Mouse (Mus musculus) MEL (cell line): ENCODE data around the gene Mdfic. TPM values are rescaled to one million over a fixed set of nuclear protein-coding genes. Genes with fewer than 3 reads are reported as not detected.
A peak's percentile ranks its signal among the peaks of the same experiment; 100 is the strongest.

Experiments used
- DNase-seq: peaks from one replicate; pipeline ENCODE4 v3.0.0; 2011; ENCODE audit warnings: low read depth, low spot score
- H3K27ac ChIP-seq: 2 replicates; pipeline ENCODE4 v1.5.1; 2012; ENCODE audit warnings: low read depth, mild to moderate bottlenecking, control low read depth, low read length, moderate library complexity; ENCODE audit not compliant: control insufficient read depth
- H3K27me3 ChIP-seq, 2 experiments: fragments of 150-350 bp in 1 of 2; sonication (generic) in 1 of 2; 2 replicates each; pipeline ENCODE4 v1.6.1; 2012; ENCODE audit warnings: low read length in 2 of 2, mild to moderate bottlenecking in 2 of 2, improper control_type of control experiment in 1 of 2, moderate library complexity in 1 of 2; ENCODE audit not compliant: insufficient read depth in 2 of 2, control insufficient read depth in 1 of 2
- H3K36me3 ChIP-seq, 2 experiments: 2 replicates each; pipeline ENCODE4 v1.6.1; 2012 to 2014; ENCODE audit warnings: low read length in 2 of 2, improper control_type of control experiment in 1 of 2, inconsistent platforms in 1 of 2, mild to moderate bottlenecking in 1 of 2; ENCODE audit not compliant: insufficient read depth in 2 of 2, control insufficient read depth in 1 of 2
- H3K4me1 ChIP-seq, 2 experiments: fragments of 150-350 bp in 1 of 2; sonication (generic) in 1 of 2; 2 replicates each; pipeline ENCODE4 v1.6.1; 2012; ENCODE audit warnings: low read length in 2 of 2, improper control_type of control experiment in 1 of 2, mild to moderate bottlenecking in 1 of 2; ENCODE audit not compliant: insufficient read depth in 2 of 2, control insufficient read depth in 1 of 2
- H3K4me3 ChIP-seq, 2 experiments: fragments of 150-350 bp in 1 of 2; sonication (generic) in 1 of 2; 2 replicates each; pipeline ENCODE4 v1.5.1; 2012; ENCODE audit warnings: low read depth in 2 of 2, low read length in 2 of 2, mild to moderate bottlenecking in 2 of 2, moderate library complexity in 2 of 2, control low read depth in 1 of 2, improper control_type of control experiment in 1 of 2; ENCODE audit not compliant: control insufficient read depth in 1 of 2, insufficient read depth in 1 of 2
- H3K79me2 ChIP-seq: 2 replicates; pipeline ENCODE4 v1.6.1; 2012; ENCODE audit warnings: mild to moderate bottlenecking, low read length, moderate library complexity; ENCODE audit not compliant: control insufficient read depth, poor library complexity, insufficient read depth
- H3K9ac ChIP-seq: 2 replicates; pipeline ENCODE4 v1.6.1; 2012; ENCODE audit warnings: low read depth, mild to moderate bottlenecking, control low read depth, low read length, moderate library complexity; ENCODE audit not compliant: control insufficient read depth, poor library complexity, severe bottlenecking
- H3K9me3 ChIP-seq: fragments of 150-350 bp; sonication (generic); replicated peaks from 2 replicates; pipeline ENCODE4 v1.6.1; 2012; ENCODE audit warnings: mild to moderate bottlenecking, low read length, improper control_type of control experiment, moderate library complexity; ENCODE audit not compliant: insufficient read depth
- CHD1 ChIP-seq: IDR thresholded peaks from 2 replicates; pipeline ENCODE4 v1.6.1; 2012; ENCODE audit warnings: low read depth, mild to moderate bottlenecking, inconsistent platforms, low read length, improper control_type of control experiment
- CTCF ChIP-seq, 3 experiments: IDR thresholded peaks in 2 of 3; conservative IDR thresholded peaks in 1 of 3; 2 replicates each; pipeline ENCODE4 v1.5.1; 2011 to 2012; ENCODE audit warnings: low read length in 3 of 3, low read depth in 2 of 3, mild to moderate bottlenecking in 2 of 3, improper control_type of control experiment in 1 of 3, inconsistent platforms in 1 of 3, mixed read lengths in 1 of 3, moderate library complexity in 1 of 3; ENCODE audit not compliant: control insufficient read depth in 1 of 3, insufficient read depth in 1 of 3, poor library complexity in 1 of 3, severe bottlenecking in 1 of 3
- E2F4 ChIP-seq: IDR thresholded peaks from 2 replicates; pipeline ENCODE4 v1.6.1; 2011; ENCODE audit warnings: low read depth, low read length, improper control_type of control experiment, borderline replicate concordance
- ELF1 ChIP-seq: IDR thresholded peaks from 2 replicates; pipeline ENCODE4 v1.6.1; 2014; ENCODE audit warnings: low read depth, mild to moderate bottlenecking, inconsistent platforms, low read length, improper control_type of control experiment, moderate library complexity
- EP300 ChIP-seq, 2 experiments: IDR thresholded peaks; 2 replicates each; pipeline ENCODE4 v1.6.1; 2011; ENCODE audit warnings: improper control_type of control experiment in 2 of 2, low read length in 2 of 2, low read depth in 1 of 2, mild to moderate bottlenecking in 1 of 2
- ETS1 ChIP-seq: IDR thresholded peaks from 2 replicates; pipeline ENCODE4 v1.6.1; 2012; ENCODE audit warnings: low read depth, mild to moderate bottlenecking, inconsistent platforms, low read length, improper control_type of control experiment, moderate library complexity
- HCFC1 ChIP-seq: IDR thresholded peaks from 2 replicates; pipeline ENCODE4 v1.6.1; 2012; ENCODE audit warnings: low read depth, mild to moderate bottlenecking, inconsistent platforms, low read length, improper control_type of control experiment, moderate library complexity
- JUND ChIP-seq: IDR thresholded peaks from 2 replicates; pipeline ENCODE4 v1.6.1; 2011; ENCODE audit warnings: low read depth, mild to moderate bottlenecking, improper control_type of control experiment, low read length
- KAT2A ChIP-seq: conservative IDR thresholded peaks from 2 replicates; pipeline ENCODE4 v1.6.1; 2012; ENCODE audit warnings: low read depth, low read length, improper control_type of control experiment, inconsistent platforms
- MAFK ChIP-seq: IDR thresholded peaks from 2 replicates; pipeline ENCODE4 v1.6.1; 2011; ENCODE audit warnings: low read depth, mild to moderate bottlenecking, low read length, improper control_type of control experiment, borderline replicate concordance
- MEF2A ChIP-seq: IDR thresholded peaks from 2 replicates; pipeline ENCODE4 v1.6.1; 2014; ENCODE audit warnings: low read depth, mild to moderate bottlenecking, inconsistent platforms, low read length, improper control_type of control experiment; ENCODE audit not compliant: poor library complexity, insufficient replicate concordance, severe bottlenecking; ENCODE audit errors: extremely low read depth
- MYB ChIP-seq: IDR thresholded peaks from 2 replicates; pipeline ENCODE4 v1.6.1; 2011; ENCODE audit warnings: mild to moderate bottlenecking, low read depth, low read length, improper control_type of control experiment
- NELFE ChIP-seq: IDR thresholded peaks from 2 replicates; pipeline ENCODE4 v1.6.1; 2011; ENCODE audit warnings: low read depth, low read length, improper control_type of control experiment
- NRF1 ChIP-seq: IDR thresholded peaks from 2 replicates; pipeline ENCODE4 v1.6.1; 2014; ENCODE audit warnings: low read depth, mild to moderate bottlenecking, inconsistent platforms, low read length, improper control_type of control experiment, moderate library complexity; ENCODE audit not compliant: poor library complexity, insufficient read depth, severe bottlenecking
- POLR2A ChIP-seq, 2 experiments: IDR thresholded peaks; 2 replicates each; pipeline ENCODE4 v1.6.1; 2011 to 2012; ENCODE audit warnings: low read length in 2 of 2, mild to moderate bottlenecking in 2 of 2, control low read depth in 1 of 2, improper control_type of control experiment in 1 of 2, low read depth in 1 of 2, moderate library complexity in 1 of 2; ENCODE audit not compliant: control insufficient read depth in 1 of 2, insufficient read depth in 1 of 2, poor library complexity in 1 of 2
- POLR2AphosphoS5 ChIP-seq: IDR thresholded peaks from 2 replicates; pipeline ENCODE4 v1.6.1; 2012; ENCODE audit warnings: low read depth, borderline replicate concordance, mild to moderate bottlenecking, inconsistent platforms, low read length, moderate library complexity, mixed read lengths
- RAD21 ChIP-seq: IDR thresholded peaks from 2 replicates; pipeline ENCODE4 v1.6.1; 2011; ENCODE audit warnings: mild to moderate bottlenecking, low read depth, low read length, improper control_type of control experiment
- SIN3A ChIP-seq: IDR thresholded peaks from 2 replicates; pipeline ENCODE4 v1.6.1; 2012; ENCODE audit warnings: low read length, improper control_type of control experiment, inconsistent platforms
- UBTF ChIP-seq: IDR thresholded peaks from 2 replicates; pipeline ENCODE4 v1.6.1; 2012; ENCODE audit warnings: low read depth, mild to moderate bottlenecking, inconsistent platforms, low read length, improper control_type of control experiment, moderate library complexity, borderline replicate concordance; ENCODE audit not compliant: insufficient read depth
- ZC3H11A ChIP-seq: IDR thresholded peaks from 2 replicates; pipeline ENCODE4 v1.6.1; 2012; ENCODE audit warnings: low read depth, mild to moderate bottlenecking, inconsistent platforms, low read length, improper control_type of control experiment
- polyA plus RNA-seq, 2 experiments: library from polyadenylated mRNA; stranded (reverse) in 1 of 2; unstranded in 1 of 2; fragments of >175 nt in 1 of 2; fragments of >200 nt in 1 of 2; gene quantifications; 2 replicates each; pipeline versions ENCODE4 v1.2.1 to v1.2.4; 2012; ENCODE audit warnings: low replicate concordance in 2 of 2, low read depth in 1 of 2; ENCODE audit not compliant: insufficient read length in 2 of 2, insufficient read depth in 1 of 2, missing spikeins in 1 of 2
- total RNA-seq: library from RNA; depleted of rRNA; stranded (reverse); fragments of 300-350 nt; gene quantifications from 2 replicates; pipeline ENCODE4 v1.2.3, GENCODE M21; 2012

The Mdfic gene
- total and polyA plus RNA-seq, 3 experiments, result not detected

GRCm38 (mm10) chr6:15840429-15840828 lies 120.0 kb downstream of the Mdfic start:
- Histone ChIP-seq H3K27ac (no peak overlapping the region), H3K36me3 (no peaks in the 10 kb centered on the region), H3K4me1 (no peaks in the 10 kb centered on the region), H3K4me3 (no peak overlapping the region), H3K79me2 (no peaks in the 10 kb centered on the region), H3K27me3 (no peaks in the 10 kb centered on the region), H3K9ac (no peak overlapping the region), H3K9me3 (no peaks in the 10 kb centered on the region)
- no peak for DNase-seq
- no peak for TF ChIP-seq KAT2A

GRCm38 (mm10) chr6:15841476-15842209 lies 121.2 kb downstream of the Mdfic start:
- Histone ChIP-seq H3K79me2 (no peaks in the 10 kb centered on the region), H3K4me1 (no peaks in the 10 kb centered on the region), H3K9ac (no peak overlapping the region), H3K36me3 (no peaks in the 10 kb centered on the region), H3K4me3 (no peak overlapping the region), H3K27ac (no peak overlapping the region), H3K27me3 (no peaks in the 10 kb centered on the region), H3K9me3 (no peaks in the 10 kb centered on the region)
- TF ChIP-seq HCFC1 (no peak), MAFK (no peak), RAD21 (no peak), ZC3H11A (no peak), CHD1 (no peak), ELF1 (no peak)
- DNase-seq, result peak; percentile 3

GRCm38 (mm10) chr6:15843295-15843694 lies 122.8 kb downstream of the Mdfic start:
- TF ChIP-seq MYB (no peak), HCFC1 (no peak), RAD21 (no peak), UBTF (no peak), JUND (no peak), E2F4 (no peak), ETS1 (no peak), NRF1 (no peak), MEF2A (no peak), SIN3A (no peak), CHD1 (no peak), NELFE (no peak), POLR2AphosphoS5 (no peak), POLR2A (IDR thresholded peaks at IDR 0.05; ENCODE audit: control insufficient read depth in 1 of 2, insufficient read depth in 1 of 2, low read depth in 1 of 2, low read length in 2 of 2, poor library complexity in 1 of 2) (no peak), CTCF (IDR thresholded peaks at IDR 0.05 in 2 of 3, conservative IDR thresholded peaks at IDR 0.05 in 1 of 3; ENCODE audit: control insufficient read depth in 1 of 3, insufficient read depth in 1 of 3, low read depth in 2 of 3, low read length in 3 of 3, poor library complexity in 1 of 3, severe bottlenecking in 1 of 3) (no peak), EP300 (IDR thresholded peaks at IDR 0.05; ENCODE audit: low read depth in 1 of 2, low read length in 2 of 2) (no peak)
- H3K9ac ChIP-seq, result no peak overlapping the region

More at GRCm38 (mm10) chr6:15843295-15843694, 122.8 kb downstream of the Mdfic start:
- Histone ChIP-seq H3K27me3 (no peaks in the 10 kb centered on the region), H3K4me1 (no peaks in the 10 kb centered on the region), H3K4me3 (no peak overlapping the region), H3K9me3 (no peaks in the 10 kb centered on the region), H3K36me3 (no peaks in the 10 kb centered on the region), H3K79me2 (no peaks in the 10 kb centered on the region), H3K27ac (no peak overlapping the region)
- no peak for DNase-seq
